Mouse (Mus musculus): Measurements from ENCODE around the gene Nhsl1. TPM values are rescaled to one million over a fixed set of nuclear protein-coding genes. Genes with fewer than 3 reads are reported as not detected.

Gene Nhsl1
- polyA plus RNA-seq, 1 experiment = 0.29 TPM

DNA sequence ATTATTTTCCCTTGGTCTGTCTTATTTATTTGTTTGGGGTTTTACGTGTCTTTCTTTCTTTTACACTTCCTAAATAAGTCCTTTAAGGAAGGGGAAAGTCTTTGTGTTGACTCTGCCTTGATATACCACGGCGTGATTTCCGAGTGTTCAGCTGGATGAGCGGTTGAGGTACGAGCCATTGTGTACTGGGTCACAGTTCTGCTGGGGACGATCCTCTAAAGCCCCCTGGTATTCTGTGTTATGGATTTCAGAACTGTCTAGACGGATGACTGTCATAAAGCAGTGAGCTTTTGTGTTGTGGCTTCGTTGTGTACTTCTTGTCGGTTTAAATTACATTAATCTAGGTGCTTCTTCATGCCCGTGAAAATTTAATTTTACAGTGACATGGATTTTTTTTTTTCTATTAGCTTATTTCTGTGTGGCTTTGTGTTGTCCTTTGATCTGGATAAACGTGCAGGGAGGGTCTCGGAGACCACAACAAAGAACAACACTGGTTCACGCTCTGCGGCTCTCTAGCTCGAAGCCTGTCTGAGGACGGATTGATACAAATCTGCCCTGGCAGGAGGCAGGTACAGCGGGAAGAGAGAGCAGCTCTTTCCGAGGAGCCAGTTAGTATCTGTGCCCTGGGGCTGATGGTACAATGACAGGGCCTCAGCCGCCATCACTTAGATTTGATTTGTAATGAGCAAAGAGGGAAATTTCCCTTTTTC, 151.7 kb downstream of the Nhsl1 start:
- H3K27me3 ChIP-seq (replicated peaks) = peaks cover under 1% of the 10 kb centered on the region
- H3K36me3 ChIP-seq (replicated peaks; ENCODE audit: low read length) = no peaks in the 10 kb centered on the region
- no peak overlapping the region for H3K4me3 ChIP-seq (replicated peaks)
- H3K9me3 ChIP-seq = no peaks in the 10 kb centered on the region
- no peak for TF ChIP-seq GATA1 (IDR thresholded peaks at IDR 0.05; ENCODE audit: borderline replicate concordance, low read length)
- TF ChIP-seq FLI1 (IDR thresholded peaks at IDR 0.05; ENCODE audit: low read length) = no peak
- H3K4me1 ChIP-seq = no peaks in the 10 kb centered on the region

DNA sequence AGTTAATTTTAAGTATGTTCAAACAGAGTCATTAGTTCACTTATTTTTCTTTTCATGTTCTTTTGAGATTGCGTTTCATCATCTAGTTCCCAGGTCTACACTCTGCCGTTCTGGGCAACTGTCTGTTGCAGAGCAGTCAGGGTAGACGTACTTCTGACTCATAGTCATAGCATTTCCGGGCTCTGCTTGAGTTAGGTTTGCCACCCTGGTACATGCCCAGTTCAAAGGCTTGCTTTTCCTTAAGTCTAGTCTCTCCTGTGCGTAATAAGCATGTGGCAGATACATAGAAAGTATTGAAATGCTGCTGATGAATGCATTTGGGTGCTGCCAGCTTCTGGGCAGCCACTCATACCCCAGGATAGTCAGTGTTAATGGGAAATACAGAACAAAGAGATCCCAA, 152.9 kb downstream of the Nhsl1 start:
- H3K4me3 ChIP-seq (replicated peaks) = no peak overlapping the region
- no peaks in the 10 kb centered on the region for H3K27me3 ChIP-seq (replicated peaks)
- H3K36me3 ChIP-seq (replicated peaks; ENCODE audit: low read length) = no peaks in the 10 kb centered on the region
- TF ChIP-seq FLI1 (IDR thresholded peaks at IDR 0.05; ENCODE audit: low read length) (no peak), GATA1 (IDR thresholded peaks at IDR 0.05; ENCODE audit: borderline replicate concordance, low read length) (no peak)
- H3K4me1 ChIP-seq = no peaks in the 10 kb centered on the region
- H3K9me3 ChIP-seq = no peaks in the 10 kb centered on the region

DNA sequence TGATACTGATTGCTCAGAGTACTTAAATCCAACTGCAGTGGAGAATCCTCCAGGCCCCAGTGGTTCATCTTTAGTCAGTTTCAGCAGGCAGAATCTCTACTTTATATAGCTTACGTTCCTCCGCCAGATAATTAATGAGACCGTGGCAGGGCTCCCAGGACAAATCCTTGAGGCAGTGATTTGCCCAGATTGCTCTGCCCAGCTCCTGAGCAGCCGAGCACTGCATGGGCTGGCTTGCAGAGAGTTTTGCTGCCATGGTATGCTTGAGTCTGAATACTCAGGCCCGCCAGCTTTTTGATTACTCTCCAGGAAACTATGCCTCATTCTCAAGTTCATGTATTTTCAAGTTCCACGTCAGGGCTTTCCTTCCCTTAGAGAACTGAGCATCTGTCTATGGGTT, 156.3 kb downstream of the Nhsl1 start:
- H3K4me3 ChIP-seq (replicated peaks) = no peak overlapping the region
- no peaks in the 10 kb centered on the region for H3K9me3 ChIP-seq
- TF ChIP-seq GATA1 (IDR thresholded peaks at IDR 0.05; ENCODE audit: borderline replicate concordance, low read length) (no peak), FLI1 (IDR thresholded peaks at IDR 0.05; ENCODE audit: low read length) (no peak)
- H3K27me3 ChIP-seq (replicated peaks) = no peaks in the 10 kb centered on the region
- no peaks in the 10 kb centered on the region for H3K4me1 ChIP-seq
- no peaks in the 10 kb centered on the region for H3K36me3 ChIP-seq (replicated peaks; ENCODE audit: low read length)

DNA sequence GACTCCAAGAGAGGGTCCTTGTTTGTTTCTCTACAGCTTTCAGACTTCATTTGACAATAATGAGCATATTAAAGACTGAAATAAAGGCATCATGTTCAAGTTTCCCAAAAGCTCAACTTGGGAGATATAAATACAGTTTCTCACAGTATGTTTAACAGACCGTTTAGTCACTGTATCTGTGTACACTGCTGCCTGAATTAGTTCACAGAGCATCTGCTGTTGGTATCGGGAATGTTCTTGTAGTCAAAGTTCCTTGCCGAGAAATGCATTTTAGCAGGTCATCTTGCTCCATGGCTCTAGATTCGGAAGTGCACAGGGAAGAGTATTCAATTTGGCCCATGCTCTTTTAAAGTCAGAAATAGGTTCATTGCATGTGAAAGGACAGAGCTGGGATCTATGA, 159.5 kb downstream of the Nhsl1 start:
- H3K36me3 ChIP-seq (replicated peaks; ENCODE audit: low read length) = no peaks in the 10 kb centered on the region
- no peaks in the 10 kb centered on the region for H3K9me3 ChIP-seq
- no peak overlapping the region for H3K4me3 ChIP-seq (replicated peaks)
- H3K27me3 ChIP-seq (replicated peaks) = no peaks in the 10 kb centered on the region
- no peaks in the 10 kb centered on the region for H3K4me1 ChIP-seq
- no peak for TF ChIP-seq FLI1 (IDR thresholded peaks at IDR 0.05; ENCODE audit: low read length)

DNA sequence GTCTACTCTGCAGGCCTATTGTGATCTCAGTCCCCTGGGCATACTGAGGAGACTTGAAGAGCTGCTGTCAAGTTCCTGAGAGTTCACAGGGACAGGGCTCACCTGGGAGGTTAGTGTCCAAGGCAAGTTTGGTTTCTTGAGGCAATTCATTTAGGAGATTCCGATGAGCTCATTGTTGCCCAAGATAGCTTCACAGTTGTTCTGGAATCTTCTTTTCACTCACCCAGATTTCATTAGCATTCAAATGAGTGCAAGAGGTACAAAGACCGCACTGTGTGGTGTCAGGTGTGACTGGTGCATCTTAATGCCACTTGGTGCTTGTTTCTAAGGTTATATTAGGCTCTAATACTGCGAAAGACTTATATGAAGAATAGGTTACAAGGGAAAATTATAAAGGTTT, 160.5 kb downstream of the Nhsl1 start:
- Histone ChIP-seq H3K4me3 (replicated peaks) (no peak overlapping the region), H3K9me3 (no peaks in the 10 kb centered on the region), H3K27me3 (replicated peaks) (no peaks in the 10 kb centered on the region), H3K36me3 (replicated peaks; ENCODE audit: low read length) (no peaks in the 10 kb centered on the region), H3K4me1 (no peaks in the 10 kb centered on the region)
- TF ChIP-seq FLI1 (IDR thresholded peaks at IDR 0.05; ENCODE audit: low read length) (no peak), GATA1 (IDR thresholded peaks at IDR 0.05; ENCODE audit: borderline replicate concordance, low read length) (no peak)

DNA sequence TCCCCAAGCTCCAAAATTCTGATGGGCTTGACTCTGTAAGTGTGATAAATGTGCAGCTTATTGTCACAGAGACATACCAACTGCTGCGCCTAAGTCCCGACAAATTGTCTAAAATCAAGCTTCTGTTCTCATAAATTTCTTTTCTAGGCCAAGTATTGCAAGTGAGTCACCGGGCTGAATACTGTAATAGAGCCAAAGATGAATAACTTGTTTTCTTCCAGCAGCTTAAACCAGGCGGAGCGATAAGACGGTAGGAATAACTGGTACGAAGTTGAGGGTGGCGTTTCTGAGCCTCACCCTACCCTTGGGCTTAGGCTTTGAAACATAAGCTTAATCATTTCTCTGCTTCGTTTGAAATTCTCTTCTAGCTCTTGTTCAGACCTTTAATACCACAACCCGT, 162.1 kb downstream of the Nhsl1 start:
- Histone ChIP-seq H3K27me3 (replicated peaks) (no peaks in the 10 kb centered on the region), H3K4me1 (no peaks in the 10 kb centered on the region), H3K36me3 (replicated peaks; ENCODE audit: low read length) (no peaks in the 10 kb centered on the region), H3K9me3 (no peaks in the 10 kb centered on the region), H3K4me3 (replicated peaks) (no peak overlapping the region)
- TF ChIP-seq GATA1 (IDR thresholded peaks at IDR 0.05; ENCODE audit: borderline replicate concordance, low read length) = no peak
- no peak for TF ChIP-seq FLI1 (IDR thresholded peaks at IDR 0.05; ENCODE audit: low read length)

DNA sequence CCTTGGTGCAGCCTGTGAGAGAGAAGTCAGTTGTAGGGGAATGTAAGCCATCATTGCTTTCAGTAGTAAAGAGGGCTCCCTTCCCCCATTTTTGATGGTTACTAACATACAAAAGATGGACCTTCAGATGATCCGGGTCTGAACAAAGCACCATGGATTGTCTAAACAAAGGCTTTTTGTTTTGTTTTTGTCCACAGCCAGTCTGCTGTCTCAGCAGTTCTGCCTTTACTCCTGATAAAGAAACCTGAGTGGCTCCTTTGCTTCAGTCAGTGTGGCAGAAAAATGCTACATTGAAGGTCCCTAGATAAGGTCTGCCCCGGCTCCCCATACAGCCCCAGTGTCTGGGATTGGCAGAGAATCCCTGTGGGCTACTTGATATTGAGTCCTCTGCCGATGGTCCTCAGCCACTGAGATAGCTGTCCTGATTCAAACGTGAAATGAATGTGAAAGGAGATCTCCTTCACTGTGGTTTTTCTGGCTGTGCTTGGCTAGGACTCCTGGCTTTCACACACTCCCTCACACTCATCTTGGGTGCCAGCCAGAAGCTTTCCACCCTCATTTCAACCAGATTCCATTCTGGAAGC, 163.9 kb downstream of the Nhsl1 start:
- Histone ChIP-seq H3K27me3 (replicated peaks) (no peaks in the 10 kb centered on the region), H3K4me3 (replicated peaks) (no peak overlapping the region), H3K4me1 (no peaks in the 10 kb centered on the region), H3K9me3 (no peaks in the 10 kb centered on the region), H3K36me3 (replicated peaks; ENCODE audit: low read length) (no peaks in the 10 kb centered on the region)
- TF ChIP-seq GATA1 (IDR thresholded peaks at IDR 0.05; ENCODE audit: borderline replicate concordance, low read length) (no peak), FLI1 (IDR thresholded peaks at IDR 0.05; ENCODE audit: low read length) (no peak)

DNA sequence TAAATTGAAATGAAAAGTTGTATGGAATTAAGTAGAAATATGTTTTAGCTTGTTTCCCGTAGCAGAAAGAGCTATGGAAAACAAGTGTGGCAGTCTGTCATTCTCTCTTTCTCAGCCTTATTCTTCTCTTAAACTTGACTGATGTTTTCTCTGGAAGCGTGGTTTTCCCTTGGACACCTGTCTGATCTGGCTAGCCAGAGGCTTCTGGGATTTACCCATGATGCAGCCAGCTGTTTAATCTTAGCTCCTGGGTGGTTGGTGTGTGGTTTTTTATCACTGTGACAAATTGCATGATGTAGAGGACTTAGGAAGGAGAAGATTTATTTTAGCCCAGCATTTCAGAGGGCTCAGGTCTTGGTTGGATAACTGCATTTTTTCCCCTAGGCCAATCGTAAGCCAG, 164.9 kb downstream of the Nhsl1 start:
- no peaks in the 10 kb centered on the region for H3K4me1 ChIP-seq
- H3K27me3 ChIP-seq (replicated peaks) = no peaks in the 10 kb centered on the region
- TF ChIP-seq GATA1 (IDR thresholded peaks at IDR 0.05; ENCODE audit: borderline replicate concordance, low read length) (no peak), FLI1 (IDR thresholded peaks at IDR 0.05; ENCODE audit: low read length) (no peak)
- no peak overlapping the region for H3K4me3 ChIP-seq (replicated peaks)
- H3K36me3 ChIP-seq (replicated peaks; ENCODE audit: low read length) = no peaks in the 10 kb centered on the region
- no peaks in the 10 kb centered on the region for H3K9me3 ChIP-seq

DNA sequence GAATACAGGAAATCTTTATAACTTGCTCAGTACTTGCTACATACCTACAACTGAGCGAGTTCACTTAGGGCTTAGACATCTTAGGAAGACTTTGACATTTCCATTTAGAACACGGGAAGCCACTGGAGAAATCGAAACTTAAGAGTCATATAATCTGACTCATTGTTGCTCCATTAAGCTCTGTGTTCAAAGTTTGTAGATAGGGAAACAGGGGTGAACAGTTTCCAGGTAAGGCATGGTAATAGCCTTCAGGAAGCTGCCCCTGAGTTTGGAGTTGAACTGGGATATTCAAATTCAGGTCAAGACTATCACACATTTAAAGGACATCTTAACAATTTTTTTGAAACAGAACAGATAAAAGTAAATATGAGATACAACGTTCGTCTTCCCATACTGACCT, 165.9 kb downstream of the Nhsl1 start:
- Histone ChIP-seq H3K4me1 (no peaks in the 10 kb centered on the region), H3K4me3 (replicated peaks) (no peak overlapping the region), H3K27me3 (replicated peaks) (no peaks in the 10 kb centered on the region), H3K9me3 (no peaks in the 10 kb centered on the region), H3K36me3 (replicated peaks; ENCODE audit: low read length) (no peaks in the 10 kb centered on the region)
- TF ChIP-seq GATA1 (IDR thresholded peaks at IDR 0.05; ENCODE audit: borderline replicate concordance, low read length) (no peak), FLI1 (IDR thresholded peaks at IDR 0.05; ENCODE audit: low read length) (no peak)

DNA sequence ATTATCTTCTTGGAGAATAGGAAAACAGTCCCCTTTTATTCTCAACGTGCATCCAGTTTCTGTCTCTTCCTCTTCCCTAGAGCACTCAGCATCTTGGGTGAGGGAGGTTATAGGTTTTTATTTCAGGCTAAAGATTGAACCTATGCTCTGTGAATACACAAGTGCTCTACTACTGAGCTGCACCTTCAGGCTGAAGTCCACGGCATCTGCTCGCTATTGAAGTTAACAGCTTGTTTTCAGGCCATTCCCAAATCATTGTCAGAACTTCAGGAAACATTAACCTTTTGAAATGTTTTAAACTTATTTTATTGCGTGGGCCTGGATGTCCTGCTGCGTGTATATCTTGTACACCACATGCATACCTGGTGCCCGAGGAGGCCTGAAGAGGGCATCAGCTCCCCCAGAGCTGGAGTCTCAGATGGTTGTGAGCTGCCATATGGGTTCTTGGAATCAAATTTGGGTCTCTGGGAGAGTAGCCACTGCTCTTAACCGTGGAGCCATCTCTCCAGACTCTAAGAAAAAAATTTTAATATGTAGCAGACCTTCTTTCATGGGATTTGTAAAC, 169.5 kb downstream of the Nhsl1 start:
- TF ChIP-seq FLI1 (IDR thresholded peaks at IDR 0.05; ENCODE audit: low read length) = no peak
- TF ChIP-seq GATA1 (IDR thresholded peaks at IDR 0.05; ENCODE audit: borderline replicate concordance, low read length) = no peak
- Histone ChIP-seq H3K4me3 (replicated peaks) (no peak overlapping the region), H3K4me1 (peaks cover 4% of the 10 kb centered on the region), H3K36me3 (replicated peaks; ENCODE audit: low read length) (no peaks in the 10 kb centered on the region), H3K9me3 (no peaks in the 10 kb centered on the region), H3K27me3 (replicated peaks) (no peaks in the 10 kb centered on the region)

Data from megakaryocyte, embryonic 14.5 days (primary cell).